Mouse (Mus musculus) liver, embryonic 11.5 days (tissue): ENCODE measurements around the gene Aco2. TPM values are rescaled to one million over a fixed set of nuclear protein-coding genes. Genes with fewer than 3 reads are reported as not detected.

Experiments used
- ATAC-seq: fragments of 200-750 bp; cut with Nextera tagmentation; replicated peaks from 2 replicates; pipeline ENCODE4 v1.8.0; 2017; ENCODE audit warnings: moderate number of reproducible peaks, mild to moderate bottlenecking, moderate TSS enrichment, moderate library complexity; ENCODE audit not compliant: low FRiP score
- DNase-seq: peaks from one replicate; pipeline ENCODE4 v3.0.0-alpha.2; 2017; ENCODE audit warnings: low spot score
- H3K27ac ChIP-seq: fragments of 300-500 bp; sonication (generic); 2 replicates; pipeline ENCODE4 v1.5.1; 2014; ENCODE audit warnings: mild to moderate bottlenecking, low read depth, low read length, control low read depth
- H3K27me3 ChIP-seq: fragments of 300-500 bp; sonication (generic); replicated peaks from 2 replicates; pipeline ENCODE4 v1.6.1; 2014; ENCODE audit warnings: low read length, mixed read lengths; ENCODE audit not compliant: control insufficient read depth, insufficient read depth
- H3K36me3 ChIP-seq: fragments of 300-500 bp; sonication (generic); 2 replicates; pipeline ENCODE4 v1.6.1; 2014; ENCODE audit warnings: mild to moderate bottlenecking, low read length, moderate library complexity, mixed read lengths; ENCODE audit not compliant: control insufficient read depth, insufficient read depth
- H3K4me1 ChIP-seq: fragments of 300-500 bp; sonication (generic); replicated peaks from 2 replicates; pipeline ENCODE4 v1.6.1; 2014; ENCODE audit warnings: low read length, mixed read lengths; ENCODE audit not compliant: control insufficient read depth, insufficient read depth
- H3K4me2 ChIP-seq: fragments of 300-500 bp; sonication (generic); 2 replicates; pipeline ENCODE4 v1.6.1; 2014; ENCODE audit warnings: mild to moderate bottlenecking, control low read depth, moderate library complexity
- H3K4me3 ChIP-seq: fragments of 300-500 bp; sonication (generic); 2 replicates; pipeline ENCODE4 v1.5.1; 2014; ENCODE audit warnings: low read depth, low read length, control low read depth
- H3K9ac ChIP-seq: fragments of 300-500 bp; sonication (generic); 2 replicates; pipeline ENCODE4 v1.6.1; 2014; ENCODE audit warnings: low read depth, low read length, control low read depth
- H3K9me3 ChIP-seq: fragments of 300-500 bp; sonication (generic); 2 replicates; pipeline ENCODE4 v1.6.1; 2016; ENCODE audit warnings: low read length, inconsistent platforms, mixed read lengths; ENCODE audit not compliant: control insufficient read depth
- WGBS: fragments of 180-500 bp; shearing (Covaris S2); extraction: QIAGEN DNeasy Blood & Tissue Kit; methylation state at CpG from one replicate; pipeline ENCODE4 v1.1.7; 2014; 5-methylcytosine and 5-hydroxymethylcytosine counted together
- polyA plus RNA-seq: library from polyadenylated mRNA; unstranded; fragments of >200 nt; fragmentation: Nextera tagmentation; extraction: Ambion mirVana; gene quantifications from 2 replicates; pipeline ENCODE4 v1.2.1, GENCODE M21; 2014

Aco2 gene
- polyA plus RNA-seq, 1 experiment from 2014 or later, result 177 TPM

DNA sequence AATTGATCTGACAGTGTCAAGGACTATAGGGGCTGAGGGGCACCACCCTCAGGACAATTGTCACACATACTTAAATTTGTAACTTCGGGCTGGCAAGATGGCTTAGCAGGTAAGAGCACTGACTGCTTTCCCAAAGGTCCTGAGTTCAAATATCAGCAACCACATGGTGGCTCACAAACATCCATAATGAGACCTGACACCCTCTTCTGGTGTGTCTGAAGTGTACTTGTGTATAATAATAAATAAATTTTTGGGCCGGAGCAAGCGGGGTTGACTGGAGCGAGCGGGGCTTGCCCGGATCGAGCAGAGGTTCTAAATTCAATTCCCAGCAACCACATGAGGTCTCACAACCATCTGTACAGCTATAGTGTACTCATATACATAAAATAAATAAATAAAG lies 31.8 kb upstream of the Aco2 start:
- ATAC-seq (no peak), DNase-seq (no peak)
- Histone ChIP-seq H3K4me3 (no peak overlapping the region), H3K4me2 (no peak overlapping the region), H3K36me3 (no peaks in the 10 kb centered on the region), H3K27me3 (no peaks in the 10 kb centered on the region; the same call in 1 of the 2 replicates), H3K9ac (no peak overlapping the region), H3K9me3 (no peaks in the 10 kb centered on the region), H3K4me1 (peaks cover 12% of the 10 kb centered on the region), H3K27ac (no peak overlapping the region)
- WGBS, result 92% methylated on average over 7 of the region's 7 CpGs

DNA sequence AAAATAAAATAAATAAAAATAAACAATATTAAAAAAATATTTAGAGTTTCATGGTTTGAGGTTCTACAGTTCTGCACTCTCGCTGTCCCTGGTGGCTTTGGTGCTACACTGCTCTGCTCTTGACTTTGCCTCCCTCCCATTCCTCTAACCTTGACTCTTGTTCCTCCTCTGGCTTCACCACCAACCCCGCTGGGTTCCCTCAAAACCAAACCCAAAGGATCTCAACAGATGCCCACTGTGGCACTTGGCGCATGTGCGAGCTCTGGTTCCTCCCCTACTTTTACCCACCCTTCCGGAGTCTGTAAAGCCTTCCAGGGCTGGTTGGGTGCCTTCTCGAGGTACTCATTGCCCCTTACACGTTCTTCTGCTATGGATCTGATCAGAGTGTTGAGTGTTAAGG lies 29.8 kb upstream of the Aco2 start:
- Histone ChIP-seq H3K27ac (no peak overlapping the region), H3K4me2 (no peak overlapping the region), H3K9ac (no peak overlapping the region), H3K27me3 (no peaks in the 10 kb centered on the region), H3K4me1 (0 out of 2 replicates have a peak, but pooled peaks cover 5% of the 10 kb centered on the region), H3K4me3 (no peak overlapping the region), H3K36me3 (no peaks in the 10 kb centered on the region), H3K9me3 (no peaks in the 10 kb centered on the region)
- ATAC-seq (no peak), DNase-seq (no peak)
- WGBS, result 80% methylated on average over 7 of the region's 7 CpGs

DNA sequence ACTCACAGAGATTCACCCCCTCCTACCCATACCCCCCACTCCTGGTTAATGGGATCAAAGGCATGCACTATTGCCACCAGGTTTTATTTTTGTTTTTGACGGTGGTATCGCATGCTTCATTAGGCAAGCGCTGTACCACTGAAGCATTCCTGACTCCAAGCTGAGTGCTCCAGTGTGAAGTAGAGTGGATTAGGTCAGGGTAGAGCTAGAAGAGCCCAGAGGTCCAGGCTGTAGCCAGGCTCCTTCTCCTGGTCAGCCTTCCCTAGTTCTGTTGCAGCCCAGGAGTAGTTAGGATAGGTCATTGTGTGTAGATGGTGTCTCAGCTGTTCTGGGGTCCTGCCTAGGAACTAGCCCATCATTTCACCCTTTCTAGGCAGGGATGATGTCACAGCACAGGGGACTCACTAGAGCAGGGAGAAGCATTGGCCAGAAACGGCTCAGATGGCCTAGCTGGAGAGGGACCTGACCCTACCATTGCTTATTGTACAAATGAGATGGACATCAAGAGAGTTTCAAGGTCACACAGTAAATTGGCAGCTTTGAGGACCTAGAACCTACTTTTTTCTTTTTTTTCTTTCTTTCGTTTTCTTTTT lies 27.0 kb upstream of the Aco2 start:
- no peak overlapping the region for H3K9ac ChIP-seq
- no peak for DNase-seq
- H3K27ac ChIP-seq, result no peak overlapping the region

DNA sequence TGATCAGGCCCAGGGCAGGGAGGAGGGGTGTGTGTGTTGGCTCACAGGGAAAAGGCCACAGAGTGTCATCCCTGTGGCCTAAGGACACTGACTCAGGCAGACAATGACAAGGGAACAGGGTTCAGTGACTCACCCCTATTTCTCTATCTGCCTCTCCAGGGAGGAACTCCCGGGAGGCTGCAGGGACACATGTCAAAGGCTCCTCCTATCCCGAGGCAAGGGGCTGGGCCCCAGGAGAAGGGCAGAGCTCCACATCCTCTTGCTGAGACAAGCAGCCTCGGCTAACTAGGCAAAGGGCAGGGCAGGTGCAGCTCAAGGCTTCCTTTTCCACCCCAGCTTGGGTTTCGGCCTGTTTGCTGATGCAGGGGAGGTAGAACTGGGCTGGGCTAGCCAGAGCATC lies 26.4 kb upstream of the Aco2 start:
- peak; percentile 51 for ATAC-seq

More for the DNA sequence above, 27.0 kb upstream of the Aco2 start:
- 76% methylated on average over 5 of the region's 5 CpGs for WGBS
- Histone ChIP-seq H3K4me1 (0 out of 2 replicates have a peak, but pooled peaks cover 5% of the 10 kb centered on the region), H3K4me2 (no peak overlapping the region), H3K27me3 (no peaks in the 10 kb centered on the region), H3K36me3 (peaks cover 6% of the 10 kb centered on the region; the same call in 1 of the 2 replicates), H3K4me3 (no peak overlapping the region), H3K9me3 (no peaks in the 10 kb centered on the region)
- no peak for ATAC-seq

DNA sequence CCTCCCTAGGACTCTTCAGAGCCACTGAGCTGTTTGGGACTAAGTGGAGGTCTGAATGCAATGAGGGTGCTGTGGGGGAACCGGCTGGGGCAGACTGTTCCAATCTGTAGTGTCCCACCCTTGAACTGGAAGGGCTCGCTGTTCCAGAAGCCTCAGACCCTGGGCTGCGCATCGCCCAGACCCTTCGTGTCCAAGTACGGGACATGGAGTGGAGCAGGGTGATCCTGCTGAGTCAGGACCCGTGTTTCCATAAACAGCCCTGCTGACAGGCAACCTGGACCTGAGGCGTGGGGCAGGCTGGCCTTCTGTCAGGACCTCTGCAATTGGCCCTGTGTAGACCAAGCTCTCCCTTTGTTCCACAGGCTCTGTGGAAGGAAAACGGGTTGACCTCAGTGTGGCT lies 25.4 kb upstream of the Aco2 start:
- no peak for ATAC-seq
- no peaks in the 10 kb centered on the region for H3K9me3 ChIP-seq

More for the DNA sequence above, 26.4 kb upstream of the Aco2 start:
- H3K27me3 ChIP-seq, result no peaks in the 10 kb centered on the region
- H3K9me3 ChIP-seq, result no peaks in the 10 kb centered on the region
- H3K4me2 ChIP-seq, result no peak overlapping the region
- no peak overlapping the region for H3K9ac ChIP-seq
- no peak for DNase-seq
- no peak overlapping the region for H3K4me3 ChIP-seq
- no peak overlapping the region for H3K27ac ChIP-seq
- H3K4me1 ChIP-seq, result 0 out of 2 replicates have a peak, but pooled peaks cover 5% of the 10 kb centered on the region
- H3K36me3 ChIP-seq, result peaks cover 11% of the 10 kb centered on the region
- WGBS, result 33% methylated on average over 4 of the region's 4 CpGs

DNA sequence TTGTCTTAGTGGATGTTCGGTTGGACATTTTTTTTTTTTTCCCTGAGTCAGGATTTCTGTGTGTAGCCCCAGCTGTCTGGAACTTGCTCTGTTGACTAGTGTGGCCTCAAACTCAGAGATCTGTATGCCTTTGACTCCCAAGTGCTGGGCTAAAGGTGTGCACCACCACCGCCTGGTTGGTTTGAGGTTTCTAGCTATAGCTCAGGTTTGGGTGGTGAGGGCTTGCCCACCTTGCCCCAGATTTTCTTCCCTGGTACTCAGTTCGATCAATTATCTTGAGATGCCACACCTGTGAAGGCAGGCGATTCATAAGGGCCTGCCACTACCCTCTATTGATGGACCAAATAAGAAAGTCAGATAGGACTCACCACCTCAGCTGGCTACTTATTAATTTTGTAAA lies 24.9 kb upstream of the Aco2 start:
- WGBS, result 83% methylated on average over 4 of the region's 4 CpGs

More for the DNA sequence above, 25.4 kb upstream of the Aco2 start:
- Histone ChIP-seq H3K9ac (no peak overlapping the region), H3K4me2 (no peak overlapping the region), H3K4me1 (0 out of 2 replicates have a peak, but pooled peaks cover 5% of the 10 kb centered on the region), H3K27ac (no peak overlapping the region), H3K36me3 (peaks cover 21% of the 10 kb centered on the region), H3K4me3 (no peak overlapping the region), H3K27me3 (no peaks in the 10 kb centered on the region)
- no peak for DNase-seq
- 82% methylated on average over 9 of the region's 9 CpGs for WGBS

DNA sequence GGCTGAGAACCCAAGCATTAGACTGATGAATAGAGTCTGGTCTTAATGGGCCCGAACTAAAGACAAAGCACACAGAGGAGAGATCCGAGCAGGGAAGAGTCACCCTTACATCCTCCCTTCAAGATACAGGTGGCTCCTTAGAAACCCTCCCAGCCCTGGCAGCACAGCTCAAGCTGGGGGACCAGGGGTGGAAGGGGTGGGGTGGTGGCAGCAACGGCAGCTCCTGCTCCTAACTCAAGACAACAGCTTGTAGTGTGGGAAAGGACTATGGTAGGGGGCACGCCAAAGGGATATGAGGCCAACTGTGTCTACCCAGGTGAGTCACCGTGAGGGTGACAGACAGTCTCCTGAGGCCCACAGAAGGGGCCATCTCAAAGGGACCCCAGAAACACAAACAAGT lies 24.2 kb upstream of the Aco2 start:
- H3K4me1 ChIP-seq, result 0 out of 2 replicates have a peak, but pooled peaks cover 5% of the 10 kb centered on the region
- no peak overlapping the region for H3K4me2 ChIP-seq
- H3K27ac ChIP-seq, result no peak overlapping the region
- H3K36me3 ChIP-seq, result peaks cover 27% of the 10 kb centered on the region
- H3K9me3 ChIP-seq, result no peaks in the 10 kb centered on the region
- DNase-seq, result no peak
- 85% methylated on average over 5 of the region's 5 CpGs for WGBS
- no peaks in the 10 kb centered on the region for H3K27me3 ChIP-seq
- H3K9ac ChIP-seq, result no peak overlapping the region
- no peak for ATAC-seq
- no peak overlapping the region for H3K4me3 ChIP-seq

More for the DNA sequence above, 24.9 kb upstream of the Aco2 start:
- ATAC-seq, result no peak
- Histone ChIP-seq H3K27ac (no peak overlapping the region), H3K4me3 (no peak overlapping the region), H3K4me1 (0 out of 2 replicates have a peak, but pooled peaks cover 5% of the 10 kb centered on the region), H3K9ac (no peak overlapping the region), H3K36me3 (peaks cover 25% of the 10 kb centered on the region), H3K27me3 (no peaks in the 10 kb centered on the region), H3K4me2 (no peak overlapping the region), H3K9me3 (no peaks in the 10 kb centered on the region)
- DNase-seq, result no peak

DNA sequence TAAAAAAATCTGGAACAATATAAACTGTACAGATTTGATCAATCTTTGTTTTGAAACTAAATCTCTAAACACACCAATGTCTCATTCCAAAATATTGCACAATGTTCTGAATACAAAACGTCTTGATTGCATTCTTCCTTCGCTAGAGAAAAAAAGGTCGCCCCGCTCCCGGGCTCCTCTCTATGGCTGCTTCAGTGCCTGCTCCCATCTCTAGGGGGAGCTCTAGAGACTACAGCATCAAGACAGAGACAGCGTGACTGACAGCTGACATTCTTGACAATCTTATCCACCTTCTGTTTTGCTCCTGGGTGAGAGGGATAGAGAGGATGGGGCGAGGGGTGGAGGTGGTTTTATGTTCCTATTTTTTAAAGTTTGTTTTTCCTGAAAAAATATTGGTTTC lies 23.8 kb upstream of the Aco2 start:
- Histone ChIP-seq H3K9ac (no peak overlapping the region), H3K4me1 (0 out of 2 replicates have a peak, but pooled peaks cover 5% of the 10 kb centered on the region), H3K27me3 (no peaks in the 10 kb centered on the region), H3K4me2 (no peak overlapping the region), H3K36me3 (peaks cover 27% of the 10 kb centered on the region), H3K4me3 (no peak overlapping the region), H3K27ac (no peak overlapping the region), H3K9me3 (no peaks in the 10 kb centered on the region)
- ATAC-seq (peak; percentile 66; the same call in 1 of the 2 replicates), DNase-seq (peak; percentile 50)
- 43% methylated on average over 7 of the region's 7 CpGs for WGBS

DNA sequence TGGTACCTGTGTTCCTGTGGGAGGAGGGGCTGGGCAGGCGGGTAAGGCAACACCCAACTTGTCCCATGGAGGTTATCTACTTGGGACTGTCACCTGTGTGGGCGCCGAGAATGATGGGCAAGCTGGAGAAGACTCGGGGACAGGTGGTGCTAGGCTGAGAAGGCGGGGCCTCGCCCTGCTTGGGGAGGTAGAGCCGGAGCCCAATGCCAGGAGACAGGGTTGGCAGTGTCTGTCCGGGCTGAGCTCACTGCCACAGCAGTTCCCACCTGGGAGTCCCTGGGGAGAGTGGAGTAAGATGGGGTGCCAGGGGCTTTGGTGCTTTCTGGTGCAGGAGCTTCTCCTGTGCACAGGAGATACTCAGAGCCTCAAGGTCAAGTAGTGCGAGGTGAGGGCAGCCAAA lies 23.0 kb upstream of the Aco2 start:
- WGBS, result 86% methylated on average over 9 of the region's 9 CpGs
- H3K27ac ChIP-seq, result no peak overlapping the region

More for the DNA sequence above, 23.0 kb upstream of the Aco2 start:
- H3K4me3 ChIP-seq, result no peak overlapping the region
- H3K9ac ChIP-seq, result no peak overlapping the region
- H3K4me1 ChIP-seq, result 0 out of 2 replicates have a peak, but pooled peaks cover 5% of the 10 kb centered on the region
- H3K27me3 ChIP-seq, result no peaks in the 10 kb centered on the region
- no peak for DNase-seq
- H3K36me3 ChIP-seq, result peaks cover 28% of the 10 kb centered on the region
- no peak overlapping the region for H3K4me2 ChIP-seq
- no peak for ATAC-seq
- H3K9me3 ChIP-seq, result no peaks in the 10 kb centered on the region
